Mouse (Mus musculus) kidney, postnatal 10 days (tissue): ENCODE results near the gene Krt26.

Source experiments
- DNase-seq: peaks from one replicate; pipeline ENCODE4 v3.0.0; 2021; ENCODE audit warnings: mixed read lengths

The Krt26 gene

GRCm38 (mm10) chr11:99337866-99338265, at the start of gene Krt26:
Gene Krt26, minus strand, starts transcription at chr11:99337966.
- DNase-seq = no peak

GRCm38 (mm10) chr11:99385813-99386721, 48.3 kb upstream of the Krt26 start:
- DNase-seq = peak; percentile 95

- DNase-seq = peak; percentile 84
These were observed 41.8 kb upstream of the Krt26 start for GRCm38 (mm10) chr11:99379568-99379967.

GRCm38 (mm10) chr11:99374803-99375202, 37.0 kb upstream of the Krt26 start, which contains the start of gene Krt28:
Gene Krt28, minus strand, starts transcription at chr11:99374903.
- no peak for DNase-seq

GRCm38 (mm10) chr11:99369853-99370451, 32.2 kb upstream of the Krt26 start:
- DNase-seq = no peak

- DNase-seq = peak; percentile 22
These were observed 31.5 kb upstream of the Krt26 start for GRCm38 (mm10) chr11:99369229-99369628.

- DNase-seq = peak; percentile 34
These were observed 29.0 kb upstream of the Krt26 start for GRCm38 (mm10) chr11:99366791-99367190.

GRCm38 (mm10) chr11:99364412-99364811, 26.6 kb upstream of the Krt26 start:
- peak; percentile 46 for DNase-seq

- DNase-seq = no peak
These were observed 23.7 kb upstream of the Krt26 start for GRCm38 (mm10) chr11:99361423-99361822.

GRCm38 (mm10) chr11:99351004-99351403, 13.2 kb upstream of the Krt26 start, which contains the start of gene Krt27:
Gene Krt27, minus strand, starts transcription at chr11:99351104.
- DNase-seq = no peak

- no peak for DNase-seq
These were observed 1.6 kb upstream of the Krt26 start for GRCm38 (mm10) chr11:99339299-99339847.

- peak; percentile 20 for DNase-seq
These were observed 4.3 kb downstream of the Krt26 start for GRCm38 (mm10) chr11:99333426-99333825.

- DNase-seq = no peak
These were observed 8.1 kb downstream of the Krt26 start for GRCm38 (mm10) chr11:99329655-99330054.

- DNase-seq = no peak
These were observed 14.9 kb downstream of the Krt26 start, which contains the start of gene Krt25 for GRCm38 (mm10) chr11:99322851-99323250. Gene Krt25, minus strand, starts transcription at chr11:99322951.

GRCm38 (mm10) chr11:99321094-99321493, 16.7 kb downstream of the Krt26 start:
- DNase-seq = no peak

- no peak for DNase-seq
These were observed 18.6 kb downstream of the Krt26 start for GRCm38 (mm10) chr11:99319127-99319526.

- DNase-seq = peak; percentile 29
These were observed 21.2 kb downstream of the Krt26 start for GRCm38 (mm10) chr11:99316543-99316942.

- no peak for DNase-seq
These were observed 23.2 kb downstream of the Krt26 start for GRCm38 (mm10) chr11:99314594-99314993.

GRCm38 (mm10) chr11:99310882-99311281, 26.9 kb downstream of the Krt26 start:
- no peak for DNase-seq

- peak; percentile 77 for DNase-seq
These were observed 30.2 kb downstream of the Krt26 start for GRCm38 (mm10) chr11:99307579-99307978.

- no peak for DNase-seq
These were observed 42.7 kb downstream of the Krt26 start for GRCm38 (mm10) chr11:99295039-99295438.

GRCm38 (mm10) chr11:99292846-99293245, 44.9 kb downstream of the Krt26 start:
- DNase-seq = peak; percentile 63

- no peak for DNase-seq
These were observed 52.9 kb downstream of the Krt26 start, which contains the start of gene Krt24 for GRCm38 (mm10) chr11:99284833-99285312. Gene Krt24, minus strand, starts transcription at chr11:99285262.
